Mouse (Mus musculus) adrenal gland, postnatal 0 days (tissue): ENCODE data around the gene Olfr161. TPM values are rescaled to one million over a fixed set of nuclear protein-coding genes. Genes with fewer than 3 reads are reported as not detected.

Experiments
- polyA plus RNA-seq: library from polyadenylated mRNA; unstranded; fragments of >200 nt; fragmentation: Nextera tagmentation; extraction: Ambion mirVana; gene quantifications from 2 replicates; pipeline ENCODE4 v1.2.1, GENCODE M21; 2015

Olfr161 gene
- polyA plus RNA-seq = not detected in 2 replicates

DNA sequence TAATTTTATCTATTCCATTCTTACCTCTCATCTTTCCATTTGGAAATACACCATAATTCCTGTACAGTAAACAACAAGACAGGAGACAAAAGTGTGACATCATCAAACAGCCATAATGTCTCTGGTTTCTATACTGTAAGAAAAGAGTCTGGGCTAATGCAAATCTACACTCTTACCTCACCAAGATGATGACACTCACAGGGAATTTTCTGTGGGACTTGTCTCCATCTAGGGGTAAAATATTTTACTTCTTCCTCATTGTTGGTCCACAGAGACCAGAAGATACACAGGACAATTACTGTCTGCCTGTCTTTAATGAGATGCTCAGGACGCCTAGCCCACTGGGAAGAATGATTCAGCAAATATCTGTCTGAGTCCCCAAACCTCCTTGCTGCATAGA, at the start of gene Olfr161:
TSS of gene Olfr161 (plus strand) at position 352 of the 400 bp plus-strand sequence.

Other genes starting within 250 kb of the Olfr161 start
- 0.08 TPM in 1 of 2 replicates, not detected in the other for gene Mefv, start 127.1 kb downstream of the Olfr161 start, polyA plus RNA-seq
- gene Zfp263, start 153.1 kb downstream of the Olfr161 start, polyA plus RNA-seq = 20.8 and 37.0 TPM in 2 replicates
- gene Olfr15, start 239.8 kb downstream of the Olfr161 start, polyA plus RNA-seq = not detected in 2 replicates